Comparison of ENCODE assay signal across 19 mouse cellular contexts in the genomic region with DNA sequence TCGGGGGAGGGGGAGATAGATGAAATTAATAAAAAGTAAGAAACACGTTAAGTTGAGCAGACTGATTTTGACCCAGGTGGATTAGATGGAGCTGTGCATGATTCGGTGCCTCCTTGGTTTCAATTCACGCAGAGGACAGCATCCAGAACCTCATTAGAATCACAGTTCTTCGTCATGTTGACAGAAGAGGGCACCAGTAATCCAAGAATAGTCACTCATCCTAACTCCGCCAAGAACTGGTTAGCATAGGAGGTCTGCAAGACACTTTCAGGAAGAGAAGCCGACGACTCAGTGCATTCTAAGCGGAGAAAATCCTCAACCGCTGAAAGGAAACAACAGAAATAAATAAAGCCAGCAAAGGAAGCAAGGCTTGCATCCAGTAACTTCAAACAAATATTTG. TPM values are rescaled to one million over a fixed set of nuclear protein-coding genes. Genes with fewer than 3 reads are reported as not detected.
A peak's percentile ranks its signal among the peaks of the same experiment; 100 is the strongest.
DNase-seq lines count a peak whose midpoint lies in the region; ATAC-seq and TF ChIP-seq lines count a peak whose summit lies in the region.
"Had no signal": no experiment of that assay in that cellular context is flagged by ENCODE, and none has a peak within 500 bp of the region (broad histone marks: within the 10 kb centered on the region; RNA-seq: fewer than 3 reads in every experiment).

No protein-coding gene starts in this region.

- no peaks in the 10 kb centered on the region for H3K9me3 ChIP-seq in forebrain, embryonic 10.5 days
- no peaks in the 10 kb centered on the region for H3K9me3 ChIP-seq in forebrain, embryonic 11.5 days (ENCODE audit: control insufficient read depth, low read length)
- H3K9me3 ChIP-seq in kidney, postnatal 0 days (replicated peaks; ENCODE audit: low read length) = no peaks in the 10 kb centered on the region
- H3K9me3 ChIP-seq in midbrain, postnatal 0 days (ENCODE audit: low read length) = no peaks in the 10 kb centered on the region
- H3K9me3 ChIP-seq in midbrain, embryonic 11.5 days (ENCODE audit: control insufficient read depth, low read length) = no peaks in the 10 kb centered on the region
- no peaks in the 10 kb centered on the region for H3K9me3 ChIP-seq in midbrain, embryonic 10.5 days (replicated peaks)
- H3K9me3 ChIP-seq: limb, embryonic 15.5 days had no signal

- H3K4me1 ChIP-seq in forebrain, embryonic 10.5 days = no peaks in the 10 kb centered on the region
- H3K4me1 ChIP-seq in forebrain, embryonic 11.5 days (replicated peaks; ENCODE audit: control insufficient read depth, insufficient read depth, low read length) = no peaks in the 10 kb centered on the region
- no peaks in the 10 kb centered on the region for H3K4me1 ChIP-seq in kidney, postnatal 0 days (replicated peaks; ENCODE audit: insufficient read depth, low read length)
- H3K4me1 ChIP-seq in midbrain, postnatal 0 days (ENCODE audit: insufficient read depth, low read length) = no peaks in the 10 kb centered on the region
- no peaks in the 10 kb centered on the region for H3K4me1 ChIP-seq in midbrain, embryonic 11.5 days (ENCODE audit: control insufficient read depth, insufficient read depth, low read length)
- no peaks in the 10 kb centered on the region for H3K4me1 ChIP-seq in midbrain, embryonic 10.5 days
- H3K4me1 ChIP-seq: limb, embryonic 15.5 days had no signal

- no peak overlapping the region for H3K27ac ChIP-seq in forebrain, embryonic 10.5 days
- no peak overlapping the region for H3K27ac ChIP-seq in forebrain, embryonic 11.5 days (ENCODE audit: low read depth, low read length)
- no peak overlapping the region for H3K27ac ChIP-seq in kidney, postnatal 0 days
- no peak overlapping the region for H3K27ac ChIP-seq in midbrain, postnatal 0 days (ENCODE audit: low read depth, low read length)
- no peak overlapping the region for H3K27ac ChIP-seq in midbrain, embryonic 11.5 days (ENCODE audit: low read depth, low read length)
- H3K27ac ChIP-seq in midbrain, embryonic 10.5 days (replicated peaks) = no peak overlapping the region
- H3K27ac ChIP-seq: left cerebral cortex, adult 2 months; limb, embryonic 15.5 days had no signal

- TF ChIP-seq CTCF in kidney, postnatal 0 days (IDR thresholded peaks at IDR 0.05; ENCODE audit: low read depth) = peak; percentile 36
- TF ChIP-seq CTCF in midbrain, postnatal 0 days (IDR thresholded peaks at IDR 0.05) = peak; percentile 27

- H3K9ac ChIP-seq in forebrain, embryonic 11.5 days (ENCODE audit: low read length) = no peak overlapping the region
- no peak overlapping the region for H3K9ac ChIP-seq in kidney, postnatal 0 days (ENCODE audit: low read depth, low read length)
- no peak overlapping the region for H3K9ac ChIP-seq in midbrain, postnatal 0 days (replicated peaks; ENCODE audit: low read length, poor library complexity, severe bottlenecking)
- H3K9ac ChIP-seq in midbrain, embryonic 11.5 days (ENCODE audit: low read length) = no peak overlapping the region
- H3K9ac ChIP-seq: forebrain, postnatal 0 days; limb, embryonic 15.5 days had no signal

- WGBS in forebrain, embryonic 10.5 days = 68% methylated on average over 10 of the region's 10 CpGs
- WGBS in forebrain, embryonic 11.5 days = 65% methylated on average over 10 of the region's 10 CpGs
- WGBS in kidney, postnatal 0 days = 54% methylated on average over 10 of the region's 10 CpGs
- WGBS in midbrain, postnatal 0 days = 59% methylated on average over 10 of the region's 10 CpGs
- 65% methylated on average over 10 of the region's 10 CpGs for WGBS in midbrain, embryonic 11.5 days
- 74% methylated on average over 10 of the region's 10 CpGs for WGBS in midbrain, embryonic 10.5 days

- no peaks in the 10 kb centered on the region for H3K27me3 ChIP-seq in forebrain, embryonic 10.5 days (ENCODE audit: poor library complexity, severe bottlenecking)
- no peaks in the 10 kb centered on the region for H3K27me3 ChIP-seq in forebrain, embryonic 11.5 days (ENCODE audit: control insufficient read depth, insufficient read depth, low read length)
- H3K27me3 ChIP-seq in kidney, postnatal 0 days (ENCODE audit: insufficient read depth, low read length) = no peaks in the 10 kb centered on the region
- H3K27me3 ChIP-seq in midbrain, postnatal 0 days (ENCODE audit: insufficient read depth, low read length) = no peaks in the 10 kb centered on the region
- H3K27me3 ChIP-seq in midbrain, embryonic 11.5 days (ENCODE audit: control insufficient read depth, insufficient read depth, low read length) = no peaks in the 10 kb centered on the region
- no peaks in the 10 kb centered on the region for H3K27me3 ChIP-seq in midbrain, embryonic 10.5 days (ENCODE audit: low read depth, poor library complexity, severe bottlenecking)
- H3K27me3 ChIP-seq: limb, embryonic 15.5 days had no signal

- H3K4me3 ChIP-seq in forebrain, embryonic 10.5 days = no peak overlapping the region
- no peak overlapping the region for H3K4me3 ChIP-seq in forebrain, embryonic 11.5 days (ENCODE audit: low read depth, low read length)
- no peak overlapping the region for H3K4me3 ChIP-seq in kidney, postnatal 0 days (replicated peaks; ENCODE audit: low read depth, low read length)
- no peak overlapping the region for H3K4me3 ChIP-seq in midbrain, postnatal 0 days (ENCODE audit: low read depth, low read length)
- no peak overlapping the region for H3K4me3 ChIP-seq in midbrain, embryonic 11.5 days (ENCODE audit: low read depth, low read length)
- H3K4me3 ChIP-seq in midbrain, embryonic 10.5 days = no peak overlapping the region
- H3K4me3 ChIP-seq: left cerebral cortex, adult 2 months; limb, embryonic 15.5 days had no signal

- H3K4me2 ChIP-seq in forebrain, embryonic 11.5 days (ENCODE audit: low read depth, low read length, severe bottlenecking) = no peak overlapping the region
- no peak overlapping the region for H3K4me2 ChIP-seq in kidney, postnatal 0 days (ENCODE audit: low read length)
- H3K4me2 ChIP-seq in midbrain, postnatal 0 days (ENCODE audit: low read depth, low read length, poor library complexity, severe bottlenecking) = no peak overlapping the region
- no peak overlapping the region for H3K4me2 ChIP-seq in midbrain, embryonic 11.5 days
- H3K4me2 ChIP-seq: limb, embryonic 15.5 days had no signal

- no peak for ATAC-seq in forebrain, embryonic 11.5 days (replicated peaks; ENCODE audit: low FRiP score)
- ATAC-seq in kidney, postnatal 0 days (replicated peaks; ENCODE audit: low FRiP score, low read depth) = no peak
- no peak for ATAC-seq in midbrain, postnatal 0 days (ENCODE audit: low FRiP score)
- ATAC-seq in midbrain, embryonic 11.5 days (ENCODE audit: low FRiP score) = no peak
- ATAC-seq: forebrain, postnatal 0 days; intestine, embryonic 16.5 days had no signal

- H3K36me3 ChIP-seq in forebrain, embryonic 10.5 days (replicated peaks) = no peaks in the 10 kb centered on the region
- H3K36me3 ChIP-seq in forebrain, embryonic 11.5 days (ENCODE audit: control insufficient read depth, insufficient read depth, low read length) = no peaks in the 10 kb centered on the region
- no peaks in the 10 kb centered on the region for H3K36me3 ChIP-seq in kidney, postnatal 0 days (ENCODE audit: insufficient read depth, low read length)
- H3K36me3 ChIP-seq in midbrain, postnatal 0 days (ENCODE audit: insufficient read depth, low read length) = no peaks in the 10 kb centered on the region
- H3K36me3 ChIP-seq in midbrain, embryonic 11.5 days (ENCODE audit: control insufficient read depth, insufficient read depth, low read length) = no peaks in the 10 kb centered on the region
- H3K36me3 ChIP-seq in midbrain, embryonic 10.5 days = no peaks in the 10 kb centered on the region
- H3K36me3 ChIP-seq: limb, embryonic 15.5 days had no signal

- peak; percentile 1 for DNase-seq in forebrain, embryonic 10.5 days (ENCODE audit: extremely low spot score, low spot score)
- DNase-seq in forebrain, embryonic 11.5 days (ENCODE audit: low spot score) = no peak
- peak; percentile 28 for DNase-seq in kidney, postnatal 0 days (ENCODE audit: low spot score)
- no peak for DNase-seq in kidney, adult 11 months
- peak; percentile 27 for DNase-seq in midbrain, postnatal 0 days (ENCODE audit: low spot score)
- no peak for DNase-seq in midbrain, embryonic 11.5 days (ENCODE audit: low spot score, missing footprints)
- DNase-seq in spleen, adult 18-20 months = no peak
- DNase-seq in midbrain, embryonic 10.5 days (ENCODE audit: low spot score) = no peak
- DNase-seq: adrenal gland, adult 8-10 months; forebrain, postnatal 0 days; right cerebral cortex, adult 18-20 months had no signal

RNA-seq across cellular contexts. Expression of gene Rtp1, which starts 52.7 kb away (rescaled TPM):
- 0.05 TPM in 1 of 2 replicates, not detected in the other for polyA plus RNA-seq in forebrain, embryonic 10.5 days (2016; fragmentation: Nextera tagmentation; extraction: Ambion mirVana)
- 0.15 and 0.19 TPM in 2 replicates for polyA plus RNA-seq in forebrain, embryonic 11.5 days (2014; fragmentation: Nextera tagmentation; extraction: Ambion mirVana)
- not detected in 2 replicates for polyA plus RNA-seq in kidney, postnatal 0 days (2015; fragmentation: Nextera tagmentation; extraction: Ambion mirVana)
- 0.28 and 0.77 TPM in 2 replicates for total RNA-seq in midbrain, postnatal 0 days (2014; rRNA removed)
- polyA plus RNA-seq in midbrain, postnatal 0 days (2015; fragmentation: Nextera tagmentation; extraction: Ambion mirVana) = 0.13 and 0.33 TPM in 2 replicates
- not detected in 2 replicates for polyA plus RNA-seq in midbrain, embryonic 11.5 days (2014; fragmentation: Nextera tagmentation; extraction: Ambion mirVana)
- polyA plus RNA-seq in midbrain, embryonic 10.5 days (2016; fragmentation: Nextera tagmentation; extraction: Ambion mirVana) = not detected in 2 replicates
- total RNA-seq: adrenal gland, adult 8-10 months; hematopoietic stem cell, adult 5-6 weeks; megakaryocyte, adult 5-6 weeks; neutrophil, adult 5-6 weeks had no signal
- polyA plus RNA-seq: C2C12; intestine, embryonic 16.5 days; limb, embryonic 15.5 days; thymus, postnatal 0 days had no signal

Comparison
In these comparisons a context has a peak if more than half of its experiments do, and no peak if none do; other contexts are left out.
1. DNase-seq: peak in forebrain, embryonic 10.5 days (single experiment), kidney, postnatal 0 days (single experiment) and midbrain, postnatal 0 days (single experiment); none in forebrain, embryonic 11.5 days (single experiment), kidney, adult 11 months (single experiment), midbrain, embryonic 11.5 days (single experiment), spleen, adult 18-20 months (0 of 2) and midbrain, embryonic 10.5 days (single experiment).